Mouse (Mus musculus): Measurements from ENCODE around the gene Xpot. TPM values are rescaled to one million over a fixed set of nuclear protein-coding genes. Genes with fewer than 3 reads are reported as not detected.

The Xpot gene
- polyA plus RNA-seq, 1 experiment from 2014 or later: 26.3 TPM

DNA sequence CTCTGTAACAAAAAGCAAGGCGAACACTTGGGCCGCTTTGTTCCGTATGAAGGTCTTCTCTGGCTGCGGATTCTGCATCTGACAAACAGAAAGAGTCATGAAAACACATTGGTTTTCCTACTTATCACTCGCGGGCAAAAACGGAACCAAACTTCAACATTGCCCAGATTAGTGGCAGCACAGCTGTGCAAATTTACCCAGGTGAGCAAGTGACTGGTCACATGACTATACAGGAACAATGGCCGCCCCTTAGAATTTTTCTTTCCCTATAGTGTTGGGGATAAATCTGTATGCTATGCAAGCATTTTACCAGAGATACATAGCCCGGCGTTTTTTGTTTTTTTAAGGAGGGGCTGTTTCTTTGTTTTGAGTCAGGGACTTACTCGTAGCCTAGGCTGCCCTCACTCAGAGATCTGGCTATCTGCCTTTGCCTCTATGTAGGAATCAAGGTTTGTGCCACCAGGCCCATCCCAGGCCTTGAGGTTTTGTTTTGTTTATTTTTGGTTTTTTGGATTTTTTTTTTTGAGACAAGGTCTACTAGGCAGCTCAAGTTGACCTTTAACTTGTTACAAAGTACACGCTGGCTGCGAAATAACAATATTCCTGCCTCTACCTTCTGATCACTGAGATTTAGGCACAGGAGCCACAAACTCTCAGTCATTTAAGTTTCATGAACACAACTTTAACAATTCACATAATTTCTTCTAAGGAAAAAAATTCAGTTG, 10.8 kb downstream of the Xpot start:
- no peak for ATAC-seq (ENCODE audit: low read depth)

DNA sequence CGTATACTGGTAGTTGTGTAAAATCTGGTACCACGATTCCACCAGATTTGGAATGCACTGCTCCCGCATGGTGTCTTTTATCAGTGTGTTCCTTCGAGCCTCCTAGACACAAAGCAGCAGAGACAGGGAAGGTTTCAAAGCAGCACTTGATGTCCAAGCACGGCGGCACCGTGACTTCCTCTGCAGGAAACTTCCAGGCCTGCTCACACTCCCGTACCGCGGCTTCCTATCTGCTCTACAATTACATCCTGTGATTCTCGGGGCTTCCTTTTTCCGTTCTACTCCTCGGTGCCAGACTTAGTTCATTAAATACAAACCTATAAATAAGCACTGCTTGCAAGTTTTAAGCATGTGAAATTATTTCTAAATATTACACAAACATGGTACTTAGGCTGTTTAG, 12.6 kb downstream of the Xpot start:
- Histone ChIP-seq H3K4me2 (no peak overlapping the region), H3K4me3 (no peak overlapping the region), H3K9me3 (no peaks in the 10 kb centered on the region), H3K36me3 (peaks cover 90% of the 10 kb centered on the region), H3K4me1 (replicated peaks) (no peaks in the 10 kb centered on the region), H3K9ac (no peak overlapping the region), H3K27me3 (no peaks in the 10 kb centered on the region), H3K27ac (replicated peaks) (no peak overlapping the region)
- WGBS: 92% methylated on average over 13 of the region's 13 CpGs
- ATAC-seq (ENCODE audit: low read depth): no peak

More for the DNA sequence above, 10.8 kb downstream of the Xpot start:
- H3K36me3 ChIP-seq: peaks cover 91% of the 10 kb centered on the region
- no peak overlapping the region for H3K4me3 ChIP-seq
- no peaks in the 10 kb centered on the region for H3K4me1 ChIP-seq (replicated peaks)
- H3K9me3 ChIP-seq: no peaks in the 10 kb centered on the region
- H3K27me3 ChIP-seq: no peaks in the 10 kb centered on the region
- no peak overlapping the region for H3K9ac ChIP-seq
- WGBS: 95% methylated on average over 13 of the region's 13 CpGs
- no peak overlapping the region for H3K27ac ChIP-seq (replicated peaks)
- H3K4me2 ChIP-seq: no peak overlapping the region

DNA sequence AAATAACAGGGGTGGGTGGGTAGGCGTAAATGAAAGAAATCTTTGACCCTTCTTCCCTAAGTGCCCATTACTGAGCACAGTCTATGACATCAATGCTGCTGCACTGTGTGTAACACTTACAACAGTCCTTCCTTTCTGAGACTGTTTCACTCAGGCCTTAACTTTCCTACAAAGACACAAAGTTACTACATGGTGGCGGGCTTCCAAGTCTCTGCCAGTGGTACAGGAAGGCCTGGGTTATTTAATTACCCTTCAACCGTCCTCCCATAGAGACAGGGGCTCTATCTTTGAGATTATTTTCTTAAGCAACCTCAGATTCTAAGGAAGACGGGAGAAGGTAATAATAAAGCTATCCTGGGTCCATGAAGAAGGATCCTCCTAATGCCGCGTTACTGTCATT, 13.7 kb downstream of the Xpot start:
- no peaks in the 10 kb centered on the region for H3K27me3 ChIP-seq
- no peak overlapping the region for H3K9ac ChIP-seq
- H3K4me1 ChIP-seq (replicated peaks): no peaks in the 10 kb centered on the region
- H3K9me3 ChIP-seq: no peaks in the 10 kb centered on the region
- H3K4me3 ChIP-seq: no peak overlapping the region
- no peak overlapping the region for H3K27ac ChIP-seq (replicated peaks)
- ATAC-seq (ENCODE audit: low read depth): no peak
- peaks cover 90% of the 10 kb centered on the region for H3K36me3 ChIP-seq
- WGBS: 93% methylated on average over 6 of the region's 6 CpGs
- H3K4me2 ChIP-seq: no peak overlapping the region

DNA sequence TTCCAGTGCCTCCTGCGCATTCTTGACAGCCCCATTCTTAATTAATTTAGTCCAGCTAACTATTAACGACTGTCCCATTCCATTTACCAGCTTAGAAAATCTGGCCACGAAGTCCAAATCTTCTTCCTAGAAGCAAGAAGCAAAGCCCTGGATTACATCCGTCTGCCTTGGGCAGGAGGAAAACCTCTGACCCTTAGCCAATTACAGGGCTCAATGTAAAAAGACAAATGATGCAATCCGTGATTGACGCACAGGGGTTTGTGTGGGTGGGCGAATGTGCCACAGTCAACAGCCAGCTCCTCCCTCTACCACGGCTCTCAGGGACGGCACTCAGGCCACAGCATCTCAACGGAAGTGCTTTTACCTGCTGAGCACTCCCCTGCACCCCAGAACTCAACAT, 14.5 kb downstream of the Xpot start:
- Histone ChIP-seq H3K36me3 (peaks cover 90% of the 10 kb centered on the region), H3K4me1 (replicated peaks) (no peaks in the 10 kb centered on the region), H3K27ac (replicated peaks) (no peak overlapping the region), H3K9me3 (no peaks in the 10 kb centered on the region), H3K4me3 (no peak overlapping the region), H3K9ac (no peak overlapping the region), H3K27me3 (no peaks in the 10 kb centered on the region), H3K4me2 (no peak overlapping the region)
- no peak for ATAC-seq (ENCODE audit: low read depth)
- 89% methylated on average over 10 of the region's 10 CpGs for WGBS

DNA sequence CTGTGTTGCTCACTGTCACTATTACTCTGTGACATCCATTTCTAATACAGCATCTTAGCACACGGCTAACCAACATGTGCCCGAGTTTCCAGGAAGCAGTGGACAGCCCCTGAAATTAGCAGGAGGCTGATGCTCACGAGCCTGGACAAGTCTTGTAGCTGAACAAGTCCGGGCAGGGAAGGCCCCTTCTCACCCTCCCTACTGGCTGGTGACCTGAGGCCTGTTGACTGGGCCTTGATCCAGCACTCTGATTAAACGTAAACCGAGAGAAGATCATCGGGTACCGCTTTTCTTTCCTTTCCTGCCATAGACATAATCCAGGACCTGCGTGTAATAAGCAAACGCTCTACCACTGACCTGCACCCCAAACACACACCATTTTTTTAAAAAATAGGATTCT, 18.0 kb downstream of the Xpot start:
- Histone ChIP-seq H3K4me3 (no peak overlapping the region), H3K9ac (no peak overlapping the region), H3K9me3 (no peaks in the 10 kb centered on the region), H3K4me2 (no peak overlapping the region), H3K4me1 (replicated peaks) (no peaks in the 10 kb centered on the region), H3K36me3 (peaks cover 93% of the 10 kb centered on the region), H3K27ac (replicated peaks) (no peak overlapping the region), H3K27me3 (no peaks in the 10 kb centered on the region)
- 97% methylated on average over 10 of the region's 10 CpGs for WGBS
- no peak for ATAC-seq (ENCODE audit: low read depth)

DNA sequence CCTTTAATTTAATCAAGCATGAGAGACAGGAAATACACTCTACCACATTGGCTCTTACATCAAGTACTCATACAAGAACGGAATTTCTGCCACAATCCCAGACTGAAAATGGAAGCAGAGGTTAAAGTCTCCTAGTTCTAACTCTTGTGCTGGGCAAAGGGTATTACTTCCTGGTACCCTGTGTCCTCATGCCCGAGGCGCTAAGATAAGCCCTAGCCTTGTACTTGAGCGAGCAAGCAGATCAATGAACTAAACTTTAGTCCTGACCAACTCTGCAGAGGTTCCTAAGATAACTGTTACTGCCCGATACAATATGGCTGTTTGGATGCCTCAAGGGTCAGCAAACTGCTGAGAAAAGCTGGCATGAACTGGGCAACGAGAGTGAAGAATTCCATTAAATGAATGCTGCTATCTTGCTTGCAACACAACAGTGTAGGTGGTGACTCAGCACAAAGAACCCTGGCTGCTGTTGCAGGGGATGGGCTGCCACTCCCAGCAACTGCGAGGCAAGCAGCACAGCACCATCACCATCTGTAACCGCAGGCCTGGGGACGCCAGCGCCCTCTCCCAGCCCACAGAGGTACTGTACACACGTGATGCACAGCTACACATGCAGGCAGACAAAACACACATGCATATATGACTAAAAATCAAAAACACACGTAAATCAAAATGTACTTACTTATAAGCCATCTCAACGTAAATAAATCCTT, 21.3 kb downstream of the Xpot start:
- H3K27ac ChIP-seq (replicated peaks): no peak overlapping the region
- no peak overlapping the region for H3K9ac ChIP-seq
- H3K27me3 ChIP-seq: no peaks in the 10 kb centered on the region
- no peak overlapping the region for H3K4me3 ChIP-seq
- no peak for ATAC-seq (ENCODE audit: low read depth)
- 97% methylated on average over 13 of the region's 13 CpGs for WGBS
- H3K4me1 ChIP-seq (replicated peaks): no peaks in the 10 kb centered on the region
- peaks cover 95% of the 10 kb centered on the region for H3K36me3 ChIP-seq
- no peaks in the 10 kb centered on the region for H3K9me3 ChIP-seq
- H3K4me2 ChIP-seq: no peak overlapping the region

DNA sequence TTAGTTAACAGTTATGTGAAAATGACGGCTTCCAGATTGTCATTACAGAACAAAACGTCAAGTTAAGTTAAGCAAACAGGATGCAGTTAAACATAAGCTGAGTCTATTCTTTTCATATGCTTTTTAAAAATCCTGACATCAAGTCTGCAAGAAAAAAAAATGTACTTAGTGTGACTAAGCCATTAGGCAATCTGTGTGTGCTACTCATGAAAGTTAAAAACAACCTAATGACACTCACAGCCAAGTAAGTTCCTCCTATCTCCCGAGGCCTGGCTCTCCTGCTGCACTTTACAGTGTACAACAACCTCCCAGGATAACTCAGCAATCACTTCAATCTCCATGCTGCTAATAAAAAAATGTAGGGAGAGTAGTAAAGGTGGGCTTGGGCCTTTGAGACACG, 22.6 kb downstream of the Xpot start:
- Histone ChIP-seq H3K9me3 (no peaks in the 10 kb centered on the region), H3K27me3 (no peaks in the 10 kb centered on the region), H3K4me3 (no peak overlapping the region), H3K4me2 (no peak overlapping the region), H3K36me3 (peaks cover 98% of the 10 kb centered on the region), H3K9ac (no peak overlapping the region), H3K4me1 (replicated peaks) (no peaks in the 10 kb centered on the region), H3K27ac (replicated peaks) (no peak overlapping the region)
- WGBS: 95% methylated on average over 4 of the region's 4 CpGs
- ATAC-seq (ENCODE audit: low read depth): no peak

DNA sequence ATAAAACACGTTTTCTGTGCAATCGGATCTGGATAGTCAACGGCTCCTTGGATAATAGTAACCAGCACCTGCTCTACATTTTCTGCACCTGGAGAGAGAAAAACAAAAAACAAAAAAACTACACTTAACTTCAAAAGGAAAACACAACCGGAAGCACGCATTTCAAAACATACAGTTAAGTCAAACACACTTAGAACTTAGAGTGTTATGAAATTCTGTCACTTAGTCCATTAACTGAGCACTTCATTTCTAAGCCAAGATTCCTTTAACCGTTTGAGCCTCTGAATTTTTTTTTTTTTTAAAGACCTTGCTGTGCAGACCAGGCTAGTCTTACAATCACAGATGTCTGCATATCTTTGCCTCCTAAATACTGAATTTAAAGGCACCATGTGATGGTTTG, 24.9 kb downstream of the Xpot start:
- no peaks in the 10 kb centered on the region for H3K4me1 ChIP-seq (replicated peaks)
- no peak for ATAC-seq (ENCODE audit: low read depth)
- WGBS: 80% methylated on average over 6 of the region's 6 CpGs
- H3K27me3 ChIP-seq: no peaks in the 10 kb centered on the region
- H3K4me2 ChIP-seq: no peak overlapping the region
- H3K4me3 ChIP-seq: no peak overlapping the region
- no peak overlapping the region for H3K9ac ChIP-seq
- H3K36me3 ChIP-seq: peaks cover 96% of the 10 kb centered on the region
- no peaks in the 10 kb centered on the region for H3K9me3 ChIP-seq
- no peak overlapping the region for H3K27ac ChIP-seq (replicated peaks)

DNA sequence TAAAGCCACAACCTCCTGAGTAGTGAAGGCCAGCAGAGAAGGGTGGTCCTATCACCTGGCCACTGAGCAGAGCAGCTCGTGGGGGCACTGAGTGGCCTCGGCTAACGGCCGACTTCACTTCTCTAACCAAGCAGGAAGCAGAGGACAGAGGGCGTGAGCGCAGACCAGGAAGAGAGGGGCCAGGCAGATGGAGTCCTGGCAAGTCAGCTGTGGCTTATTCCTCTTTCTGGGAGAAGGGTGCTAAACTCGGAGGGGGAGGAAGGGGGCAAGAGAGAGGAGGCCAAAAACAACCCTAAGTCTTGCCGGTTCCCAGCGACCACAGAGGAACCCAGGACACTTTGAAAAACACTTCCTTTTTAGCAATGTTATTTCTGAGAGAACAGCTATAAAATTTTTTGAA, 29.6 kb downstream of the Xpot start:
- H3K4me3 ChIP-seq: no peak overlapping the region
- no peak for ATAC-seq (ENCODE audit: low read depth)
- peaks cover 87% of the 10 kb centered on the region for H3K36me3 ChIP-seq
- no peaks in the 10 kb centered on the region for H3K27me3 ChIP-seq
- no peaks in the 10 kb centered on the region for H3K4me1 ChIP-seq (replicated peaks)
- no peak overlapping the region for H3K4me2 ChIP-seq
- H3K9me3 ChIP-seq: no peaks in the 10 kb centered on the region
- H3K27ac ChIP-seq (replicated peaks): no peak overlapping the region
- H3K9ac ChIP-seq: no peak overlapping the region
- 87% methylated on average over 9 of the region's 9 CpGs for WGBS

DNA sequence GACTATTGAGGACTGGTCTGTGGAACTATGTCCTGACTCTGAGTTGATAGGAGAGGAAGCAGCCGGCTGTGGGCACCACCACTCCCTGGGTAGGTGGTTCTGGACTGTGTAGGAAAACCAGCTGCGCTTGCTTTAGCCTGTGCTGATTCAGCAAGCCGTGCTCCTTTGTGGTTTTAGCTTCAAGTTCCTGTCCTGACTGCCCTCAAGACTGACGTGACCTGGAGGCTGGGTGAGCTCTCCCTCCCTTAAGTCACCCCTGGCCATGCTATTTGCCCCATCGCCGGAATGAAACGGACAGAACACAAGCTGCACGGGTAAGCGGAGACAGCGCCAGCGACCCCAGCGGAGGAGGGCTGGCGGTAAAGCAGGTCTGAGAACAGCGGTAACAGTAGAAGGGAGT, 35.0 kb downstream of the Xpot start:
- 92% methylated on average over 14 of the region's 14 CpGs for WGBS
- no peak for ATAC-seq (ENCODE audit: low read depth)
- Histone ChIP-seq H3K4me2 (no peak overlapping the region), H3K36me3 (peaks cover 57% of the 10 kb centered on the region), H3K9me3 (no peaks in the 10 kb centered on the region), H3K27ac (replicated peaks) (no peak overlapping the region), H3K4me1 (replicated peaks) (peaks cover 4% of the 10 kb centered on the region; the same call in 1 of the 2 replicates), H3K27me3 (no peaks in the 10 kb centered on the region), H3K4me3 (no peak overlapping the region), H3K9ac (no peak overlapping the region)

DNA sequence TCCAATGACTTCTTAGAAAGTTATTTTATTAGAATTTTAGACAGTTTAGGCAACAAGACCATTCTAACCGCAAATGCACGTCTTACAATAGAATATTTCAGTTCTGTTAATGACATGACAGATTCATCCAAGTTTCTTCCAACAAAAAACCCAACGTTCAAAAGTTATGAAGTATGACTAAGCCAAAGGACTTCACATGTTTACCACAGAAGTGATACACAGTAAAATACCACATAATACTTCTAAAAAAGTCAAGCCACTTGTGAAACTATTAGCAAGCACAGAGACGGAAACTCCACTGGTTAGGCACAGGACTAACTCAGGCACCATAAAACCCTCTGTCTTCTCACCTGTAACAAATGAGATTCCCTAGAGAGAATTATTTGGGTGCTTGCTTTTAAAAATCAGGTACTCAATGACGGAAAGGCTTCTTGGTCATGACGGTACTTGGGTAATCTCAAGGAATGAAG, 38.7 kb downstream of the Xpot start:
- Histone ChIP-seq H3K4me1 (replicated peaks) (peaks cover 17% of the 10 kb centered on the region), H3K36me3 (peaks cover 42% of the 10 kb centered on the region), H3K27ac (replicated peaks) (no peak overlapping the region), H3K9me3 (no peaks in the 10 kb centered on the region), H3K4me3 (peak overlapping the region; percentile 86), H3K4me2 (peak overlapping the region; percentile 86), H3K9ac (peak overlapping the region; percentile 94; the same call in 1 of the 2 replicates), H3K27me3 (no peaks in the 10 kb centered on the region)
- ATAC-seq (ENCODE audit: low read depth): no peak
- WGBS: 63% methylated on average over 6 of the region's 6 CpGs

DNA sequence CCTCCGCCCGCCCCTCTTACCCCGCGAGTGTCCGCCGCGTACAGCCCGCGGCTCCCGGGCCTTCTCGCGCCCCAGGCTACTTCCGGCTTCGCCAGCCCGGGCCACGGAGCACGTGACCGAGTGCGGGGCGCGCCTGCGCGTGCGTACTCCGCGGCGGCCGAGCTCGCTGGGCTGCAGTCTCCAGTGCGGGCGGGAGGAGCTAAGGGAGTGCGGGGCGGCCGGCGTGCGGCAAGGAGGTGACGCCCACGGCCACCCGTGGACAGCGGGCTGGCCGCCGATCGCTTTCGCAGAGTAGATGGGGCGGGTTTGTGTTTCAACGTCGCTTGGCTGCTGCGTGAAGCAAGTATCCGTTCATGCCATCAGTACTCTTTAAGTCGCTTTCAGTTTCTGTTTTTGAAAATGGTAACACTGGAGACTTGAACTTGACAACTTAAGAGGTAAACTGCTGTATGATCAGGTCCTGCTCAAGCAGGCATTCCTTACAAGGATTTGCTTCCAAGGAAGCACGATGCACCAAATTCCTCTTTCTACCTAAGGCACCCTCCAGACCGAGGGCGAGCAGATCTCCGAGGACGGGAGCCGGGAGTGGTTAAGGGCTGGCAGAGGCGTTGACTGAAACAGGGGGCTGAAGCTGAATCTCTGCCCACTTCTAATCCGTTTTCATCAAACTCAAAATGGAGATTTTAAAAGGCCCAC, 39.3 kb downstream of the Xpot start, which contains the start of gene Tbk1:
Gene Tbk1 (minus strand): TSS at position 113 of the 696 bp plus-strand sequence.
- H3K9ac ChIP-seq: peak within 1 kb of the TSS; percentile 94
- no peaks in the 10 kb centered on the region for H3K27me3 ChIP-seq
- peak within 1 kb of the TSS; percentile 86 for H3K4me3 ChIP-seq
- H3K4me2 ChIP-seq: peak within 1 kb of the TSS; percentile 86
- peaks cover 43% of the 10 kb centered on the region for H3K36me3 ChIP-seq
- H3K9me3 ChIP-seq: no peaks in the 10 kb centered on the region
- peak within 1 kb of the TSS; percentile 66 for H3K27ac ChIP-seq (replicated peaks)
- H3K4me1 ChIP-seq (replicated peaks): peaks cover 17% of the 10 kb centered on the region
- under 1% methylated on average over 48 of the region's 58 CpGs for WGBS
- peak; percentile 98 for ATAC-seq (ENCODE audit: low read depth)

All from neural tube, embryonic 13.5 days (tissue).